Mouse (Mus musculus) adrenal gland, adult (tissue): ENCODE results near the gene Napepld.
"Not testable (repeated sequence)": the region's sequence is repeated elsewhere in the genome, so short reads cannot be mapped to it uniquely, and the experiment has no call there.

Experiments
- DNase-seq, 2 experiments: peaks; one replicate each; pipeline ENCODE4 v3.0.0; 2022 to 2023; ENCODE audit warnings: low spot score in 1 of 2; ENCODE audit not compliant: inconsistent age in 2 of 2

The Napepld gene

DNA sequence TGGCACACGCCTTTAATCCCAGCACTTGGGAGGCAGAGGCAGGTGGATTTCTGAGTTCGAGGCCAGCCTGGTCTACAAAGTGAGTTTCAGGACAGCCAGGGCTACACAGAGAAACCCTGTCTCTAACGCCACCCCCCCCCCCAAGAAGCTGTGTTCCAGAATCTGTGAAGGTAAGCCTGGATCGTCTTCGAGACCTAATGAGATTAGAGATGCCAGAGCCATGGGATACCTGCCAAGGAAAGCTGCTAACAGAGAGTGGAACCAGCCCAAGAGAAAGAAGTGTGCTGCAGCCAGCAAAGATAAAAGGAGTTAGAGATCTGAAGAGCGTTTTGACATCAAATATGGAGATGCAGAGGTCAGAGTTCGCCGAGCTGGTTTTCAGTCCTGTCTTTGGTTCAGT, 6.8 kb upstream of the Napepld start:
- DNase-seq, result not testable (repeated sequence)

DNA sequence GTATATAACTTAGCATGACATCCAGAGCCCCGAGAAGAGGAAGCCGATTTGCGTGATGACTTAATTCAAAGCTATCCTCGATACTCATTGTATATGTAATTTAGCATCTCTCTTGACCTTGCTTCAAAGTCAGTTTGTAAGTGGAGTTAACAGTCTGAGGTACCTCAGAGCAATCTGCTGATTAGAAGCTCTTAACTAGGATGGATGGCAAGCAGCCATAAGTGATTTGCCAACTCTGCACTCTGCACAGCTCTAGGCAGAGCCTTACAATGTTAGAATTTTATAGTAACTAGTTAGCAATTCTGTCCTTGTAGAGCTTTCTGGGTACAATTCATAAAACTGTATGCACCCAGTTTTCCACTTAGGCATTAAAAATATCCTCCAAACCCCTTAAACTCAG, 5.3 kb upstream of the Napepld start:
- DNase-seq, result no peak

DNA sequence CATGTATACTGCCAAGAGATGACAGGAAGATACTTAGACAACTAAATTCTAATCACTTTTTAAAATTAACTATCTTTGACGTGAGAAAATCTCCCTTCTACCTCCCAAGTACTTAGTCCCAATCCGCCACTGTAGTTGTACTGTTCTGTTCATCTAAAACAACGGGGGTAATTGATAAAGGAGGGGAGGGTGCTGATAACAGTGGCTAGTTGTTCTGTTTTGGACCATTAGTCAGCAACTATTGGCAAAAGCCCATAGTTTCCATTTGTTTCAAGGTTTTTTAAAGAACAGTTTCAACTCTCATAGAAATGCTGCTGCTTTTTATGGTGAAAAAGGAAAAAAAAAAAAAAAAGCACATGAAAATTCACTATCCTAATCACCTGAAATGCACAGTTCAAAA, 2.5 kb upstream of the Napepld start:
- DNase-seq, result peak in 1 of 2 experiments; percentile 76

DNA sequence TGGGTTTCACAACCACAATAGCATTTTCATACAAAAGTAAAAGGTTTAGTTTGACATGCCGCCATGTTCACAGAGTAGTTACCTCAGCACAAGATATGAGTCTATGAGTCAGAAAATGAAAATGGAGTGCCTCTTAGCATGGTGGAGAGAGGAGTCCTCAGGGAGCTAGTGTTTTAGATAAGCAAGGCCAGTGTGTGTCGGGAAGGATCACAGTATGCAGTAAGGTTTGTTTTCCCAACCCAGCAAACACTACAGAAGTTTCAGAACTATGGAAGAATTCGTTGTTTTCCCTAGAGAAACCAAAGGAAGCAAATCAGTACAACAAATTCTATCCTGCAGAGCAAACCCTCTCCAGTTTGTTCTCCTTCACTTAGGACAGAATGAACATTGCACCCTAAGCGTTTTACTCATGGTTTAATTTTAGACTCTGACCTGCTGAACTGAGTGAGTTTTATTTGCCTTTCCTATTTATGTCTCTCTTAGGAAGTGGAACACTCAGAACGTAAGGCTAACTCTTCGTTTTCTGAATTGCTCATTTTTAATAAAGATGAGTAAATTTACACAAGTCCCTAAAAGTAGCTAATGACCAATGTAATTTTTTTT, 1.8 kb upstream of the Napepld start:
- no peak for DNase-seq

DNA sequence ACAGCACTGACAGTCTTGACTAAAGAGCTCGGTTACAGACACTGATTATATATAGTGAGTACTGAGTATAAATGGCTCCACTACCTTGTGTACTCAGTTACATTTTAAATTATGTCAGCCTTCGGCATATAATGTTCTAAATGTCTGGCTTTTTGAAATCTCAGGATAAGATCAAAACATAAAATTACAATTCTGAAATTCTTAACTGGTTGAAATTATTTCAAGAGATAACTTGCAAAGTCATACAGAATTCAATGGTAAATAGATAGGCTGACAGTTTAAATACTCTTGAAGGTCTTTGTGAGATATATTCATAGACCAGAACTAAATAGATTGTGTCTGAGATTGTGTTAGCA, 791 bp upstream of the Napepld start:
- no peak for DNase-seq

DNA sequence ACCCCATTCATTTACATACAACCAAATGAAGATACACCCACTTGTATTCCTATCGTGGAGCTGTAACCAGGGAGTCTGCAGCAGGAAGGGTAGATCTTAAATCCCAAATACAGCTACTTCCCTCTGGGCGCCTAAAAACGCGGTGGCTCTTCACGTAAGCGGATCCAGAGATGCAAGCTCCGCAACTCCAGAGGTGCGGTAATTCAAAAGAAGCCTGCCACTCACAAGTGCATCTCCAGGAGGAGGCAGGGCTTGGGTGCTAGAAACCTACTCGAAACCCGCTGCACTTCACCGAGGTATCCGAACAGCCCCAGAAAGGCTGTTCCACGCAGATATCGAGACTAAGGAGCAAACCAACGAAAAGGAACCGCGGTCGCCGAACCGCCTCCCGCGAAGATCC, 262 bp downstream of the Napepld start:
- DNase-seq, result no peak

DNA sequence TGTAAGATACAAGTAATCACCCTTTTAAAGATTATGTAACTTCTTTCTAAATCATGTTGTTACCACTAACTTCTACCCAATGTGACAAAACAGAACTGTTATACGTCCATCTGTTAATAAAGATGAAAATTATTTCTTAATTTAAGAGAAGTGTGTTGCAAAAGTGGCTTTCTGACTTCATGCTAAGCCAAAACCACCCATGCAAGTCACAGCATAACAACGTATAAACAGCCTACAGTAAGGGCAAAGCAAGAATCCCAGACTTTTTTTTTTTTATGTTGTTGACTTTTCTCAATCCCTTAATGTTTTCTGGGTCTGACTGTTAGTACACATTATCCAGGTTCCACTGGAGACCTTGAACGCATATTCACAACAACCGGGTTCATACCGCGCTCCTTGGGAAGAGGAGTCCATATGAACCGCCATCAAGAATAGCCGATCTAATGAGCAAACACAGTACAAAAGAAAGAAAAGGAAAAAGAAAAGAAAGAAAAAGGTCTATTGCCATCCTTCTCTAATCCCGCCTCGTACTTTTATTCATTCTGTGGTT, 849 bp downstream of the Napepld start:
- DNase-seq, result peak in 1 of 2 experiments; percentile 68

DNA sequence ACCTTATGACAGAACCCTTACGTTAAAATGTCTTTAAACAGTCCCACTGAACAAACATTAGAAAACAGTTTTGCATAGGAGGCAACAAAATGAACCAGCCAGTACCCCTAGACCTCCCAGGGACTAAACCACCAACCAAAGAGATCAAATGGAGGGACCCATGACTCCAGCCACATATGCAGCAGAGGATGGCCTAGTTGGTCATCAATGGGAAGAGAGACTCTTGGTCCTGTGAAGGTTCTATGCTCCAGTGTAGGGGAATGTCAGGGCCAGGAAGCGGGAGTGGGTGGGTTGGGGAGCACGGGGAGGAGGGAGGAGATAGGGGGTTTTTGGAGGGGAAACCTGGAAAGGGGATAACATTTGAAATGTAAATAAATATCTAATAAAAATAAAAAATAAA, 1.6 kb downstream of the Napepld start:
- peak in 1 of 2 experiments; percentile 60 for DNase-seq

DNA sequence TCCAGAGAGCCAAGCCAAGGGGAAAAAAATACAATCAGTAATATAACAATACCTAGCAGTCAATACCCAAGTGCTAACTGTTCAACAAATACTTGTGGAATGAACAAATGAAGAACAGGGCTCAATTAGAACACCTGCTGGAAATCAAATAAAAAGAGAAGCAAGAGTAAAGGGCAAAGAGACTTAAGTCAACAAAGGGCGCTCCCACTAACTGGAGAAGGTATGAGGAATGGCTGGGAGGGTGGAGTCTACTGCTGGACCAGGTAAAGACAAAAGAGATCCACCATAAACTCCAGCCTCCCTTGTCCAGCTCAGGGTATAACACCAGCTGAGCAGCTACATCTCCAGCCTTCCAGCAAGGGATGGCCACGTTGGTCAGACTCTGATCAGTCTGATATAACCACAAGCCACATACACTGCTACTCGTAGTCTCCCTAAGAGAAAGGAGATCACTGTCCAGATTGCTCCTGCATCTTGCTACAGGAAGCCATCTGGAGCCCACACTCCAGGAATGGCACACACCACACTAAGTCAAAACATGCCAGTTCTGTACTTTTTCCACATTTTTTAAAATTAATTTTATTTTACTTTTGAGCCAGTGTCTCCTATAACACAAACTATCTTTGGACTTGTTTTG, 6.2 kb downstream of the Napepld start:
- DNase-seq, result no peak

DNA sequence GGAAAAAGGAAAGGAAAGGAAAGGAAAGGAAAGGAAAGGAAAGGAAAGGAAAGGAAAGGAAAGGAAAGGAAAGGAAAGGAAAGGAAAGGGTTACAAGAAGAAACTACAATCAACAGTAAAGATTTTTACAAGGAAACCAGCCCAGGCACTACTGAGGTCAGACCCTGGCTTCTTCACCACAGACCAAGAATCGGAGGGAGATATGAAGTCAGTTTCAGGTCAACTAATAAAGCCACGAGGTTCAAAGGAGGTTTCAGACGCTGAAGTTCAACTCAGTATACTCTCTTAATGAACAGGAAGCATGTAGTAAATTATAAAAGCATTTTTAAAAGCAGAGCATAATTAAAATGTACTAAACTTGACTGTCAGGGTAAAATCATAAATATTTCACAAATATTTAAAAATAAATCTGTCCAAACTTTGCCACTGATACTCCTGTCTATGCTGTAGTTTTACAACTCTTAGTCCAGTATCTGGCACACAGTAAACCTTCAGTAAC, 7.8 kb downstream of the Napepld start:
- DNase-seq, result no peak

DNA sequence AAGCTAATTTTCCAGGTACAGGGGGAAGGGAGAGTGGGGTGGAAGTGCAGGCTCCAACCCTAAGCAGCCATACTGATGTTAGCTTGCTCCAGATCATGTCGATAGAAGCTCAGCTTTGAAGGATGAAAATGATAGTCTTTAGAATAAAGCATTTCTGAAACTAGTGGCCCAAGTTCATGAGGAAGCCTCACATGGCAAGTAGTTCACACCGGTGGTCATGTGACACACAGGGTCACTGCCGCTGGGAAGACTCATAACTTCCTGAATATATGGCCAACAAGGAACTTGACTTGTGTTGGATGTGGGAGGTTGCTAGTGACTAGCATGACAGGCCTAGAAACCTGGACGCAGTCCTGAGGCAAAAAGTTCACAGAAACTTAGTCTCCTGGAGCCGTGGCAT, 9.0 kb downstream of the Napepld start:
- DNase-seq, result no peak

DNA sequence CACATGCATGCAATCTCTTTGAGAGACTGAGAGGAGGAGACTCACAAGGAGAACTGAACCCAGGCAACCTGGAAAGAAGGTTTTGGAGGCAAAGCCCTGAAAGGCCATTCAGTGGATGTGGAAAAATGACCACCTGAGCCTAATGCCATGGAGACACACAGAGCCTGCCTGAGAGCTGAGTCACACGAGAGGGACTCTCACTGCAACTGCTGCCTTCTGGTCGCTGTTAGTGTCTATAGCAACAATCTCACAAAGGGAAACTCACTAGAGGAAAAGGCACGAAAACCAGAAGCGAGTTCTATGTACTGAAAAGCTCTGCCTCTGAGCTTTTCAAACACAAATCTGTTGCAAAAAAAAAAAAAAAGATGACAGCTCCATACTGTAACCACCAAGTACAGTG, 14.2 kb downstream of the Napepld start:
- peak in 1 of 2 experiments; percentile 61 for DNase-seq

DNA sequence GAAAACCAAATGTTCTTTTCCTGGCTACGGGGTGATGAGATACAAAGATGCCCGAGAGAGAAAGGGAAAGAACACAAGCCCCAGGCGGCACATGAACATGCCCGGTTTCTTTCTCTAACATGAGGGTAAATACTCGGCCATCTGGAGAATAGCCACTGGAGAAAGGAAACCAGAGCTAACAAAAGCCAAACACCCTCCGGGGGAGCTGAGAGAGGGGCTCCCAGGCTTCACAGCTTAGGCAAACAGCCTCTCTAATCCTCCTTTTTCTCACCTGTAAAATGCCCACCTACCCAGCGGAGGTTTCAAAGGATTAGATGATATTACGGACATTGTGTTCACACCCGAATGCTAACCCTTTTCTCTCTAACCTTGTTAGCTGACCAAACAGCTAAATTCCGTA, 16.2 kb downstream of the Napepld start:
- no peak for DNase-seq

DNA sequence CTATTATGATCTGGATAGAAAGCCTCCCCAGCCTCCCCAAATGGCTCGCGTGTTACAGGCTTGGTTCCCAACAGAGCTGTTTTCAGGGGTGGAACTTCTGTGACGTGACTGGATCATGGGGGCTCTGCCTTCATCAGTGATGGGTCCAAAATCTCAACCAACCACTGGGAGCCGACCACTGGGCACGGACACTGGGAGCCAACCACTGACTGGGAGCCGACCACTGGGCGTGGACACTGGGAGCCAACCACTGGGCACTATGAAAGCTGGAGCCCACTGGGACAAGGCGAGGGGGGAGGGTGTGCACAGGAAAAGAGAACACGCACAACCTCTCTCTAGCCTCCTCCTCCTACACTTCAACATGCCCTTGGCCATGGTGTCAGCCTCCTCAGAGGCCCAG, 17.4 kb downstream of the Napepld start:
- DNase-seq, result no peak

DNA sequence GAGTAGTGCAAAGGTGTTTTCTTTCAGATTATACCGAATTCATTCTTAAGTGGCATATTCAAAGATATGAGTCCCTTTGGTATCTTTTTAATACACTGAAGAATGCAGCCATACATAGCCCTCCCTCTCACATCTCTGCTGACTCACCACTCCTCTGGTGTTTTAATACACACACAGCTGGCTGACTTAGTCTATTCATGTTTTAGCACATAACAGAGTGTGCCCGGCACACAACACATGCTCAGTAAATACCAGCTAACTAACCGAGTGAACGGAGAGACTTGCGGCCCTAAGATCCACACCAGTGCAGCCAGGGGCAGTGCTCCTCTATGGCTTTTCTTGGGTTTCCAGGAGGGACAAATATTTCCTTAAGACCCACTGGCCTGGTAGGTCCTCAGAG, 20.3 kb downstream of the Napepld start:
- DNase-seq, result no peak

DNA sequence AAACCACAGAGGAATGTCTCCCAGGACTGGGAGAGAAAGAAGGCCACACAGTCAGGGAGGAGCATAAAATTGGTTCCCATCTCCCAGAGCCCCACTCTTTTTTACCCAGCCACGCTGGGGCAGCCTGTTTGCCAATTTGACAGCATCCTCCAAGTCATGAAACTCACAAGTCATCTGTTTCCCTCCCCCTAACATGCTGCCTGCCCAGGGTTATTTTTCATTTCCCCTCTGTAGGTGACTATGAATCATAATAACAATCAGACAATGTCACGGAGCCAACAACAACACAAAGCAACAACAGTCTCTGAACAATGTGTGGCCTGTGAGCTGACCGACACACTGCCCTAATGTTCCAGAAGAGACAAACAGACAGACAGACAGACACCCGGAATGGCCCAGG, 21.2 kb downstream of the Napepld start:
- DNase-seq, result no peak

DNA sequence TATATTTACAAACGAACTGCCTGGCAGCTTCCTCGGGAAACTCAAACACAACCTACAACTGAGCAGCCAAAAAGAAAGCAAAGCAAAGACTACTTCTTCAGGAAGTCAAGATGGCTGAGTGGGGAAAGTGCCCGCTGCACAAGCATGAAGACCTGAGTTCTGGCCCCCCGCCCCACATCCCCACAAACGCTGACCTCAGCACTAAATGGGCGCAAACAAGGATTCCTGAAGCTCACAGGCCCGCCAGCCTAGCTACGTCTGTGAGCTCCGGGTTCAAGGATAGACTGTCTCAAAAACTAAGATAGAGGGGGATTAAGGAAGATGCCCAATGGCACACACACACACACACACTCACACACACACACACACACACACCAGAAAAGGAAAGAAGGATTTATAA, 22.8 kb downstream of the Napepld start:
- no peak for DNase-seq

DNA sequence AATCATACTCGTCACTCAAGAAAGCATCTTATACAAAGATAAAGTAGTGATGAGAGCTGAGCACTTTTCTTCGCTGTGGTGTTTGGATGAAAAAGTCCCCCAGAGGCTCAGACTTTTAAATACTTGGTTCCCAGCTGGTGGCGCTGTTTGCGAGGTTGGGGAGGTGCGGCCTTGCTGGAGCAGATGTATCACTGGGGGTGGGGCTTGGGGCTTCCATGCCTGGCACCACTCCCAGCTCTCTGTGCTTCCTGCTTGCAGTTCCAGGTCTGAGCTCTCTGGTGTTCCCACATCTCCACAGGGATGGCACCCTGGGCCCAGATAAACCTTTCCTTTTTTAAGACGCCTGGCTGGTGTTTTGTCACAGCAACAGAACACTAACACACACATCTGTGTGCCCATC, 23.3 kb downstream of the Napepld start:
- DNase-seq, result peak in 1 of 2 experiments; percentile 64

DNA sequence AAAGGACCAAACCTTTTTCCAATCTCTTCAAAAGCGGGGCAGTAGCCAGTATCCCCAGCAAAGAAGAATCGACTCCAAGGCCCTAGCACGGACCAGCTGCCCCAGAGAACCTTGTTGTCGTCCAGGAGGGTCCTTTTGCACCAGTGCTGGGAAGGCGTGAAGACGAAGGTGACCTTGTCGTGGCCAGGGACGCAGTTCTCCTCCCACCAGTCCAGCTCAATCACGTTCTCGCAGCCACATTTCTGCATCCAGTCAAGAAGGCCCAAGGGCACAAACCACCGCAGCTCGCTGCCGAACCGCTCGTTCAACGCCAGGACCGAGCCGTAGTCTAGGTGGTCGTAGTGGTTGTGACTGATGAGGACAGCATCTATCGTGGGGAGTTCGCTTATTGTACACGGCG, 25.7 kb downstream of the Napepld start:
- no peak for DNase-seq

DNA sequence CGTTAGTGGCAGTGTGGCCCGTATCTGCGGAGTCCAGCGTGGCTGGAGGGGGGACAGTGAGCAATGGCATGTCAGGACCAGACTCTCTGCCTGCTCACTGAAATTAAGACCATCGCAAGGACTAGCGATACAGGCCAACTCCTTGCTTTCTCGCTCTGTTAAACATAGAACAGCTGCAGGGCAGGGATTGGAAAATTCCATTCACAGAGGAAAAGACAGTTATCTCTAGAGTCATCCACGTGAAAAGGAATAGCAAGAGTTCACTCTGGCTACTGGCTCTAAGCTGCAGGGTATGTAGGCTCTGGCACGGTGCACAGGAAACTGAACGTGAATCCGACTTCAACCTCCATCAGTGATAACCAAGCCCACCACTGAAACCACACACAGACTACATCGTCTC, 26.2 kb downstream of the Napepld start:
- DNase-seq, result no peak

DNA sequence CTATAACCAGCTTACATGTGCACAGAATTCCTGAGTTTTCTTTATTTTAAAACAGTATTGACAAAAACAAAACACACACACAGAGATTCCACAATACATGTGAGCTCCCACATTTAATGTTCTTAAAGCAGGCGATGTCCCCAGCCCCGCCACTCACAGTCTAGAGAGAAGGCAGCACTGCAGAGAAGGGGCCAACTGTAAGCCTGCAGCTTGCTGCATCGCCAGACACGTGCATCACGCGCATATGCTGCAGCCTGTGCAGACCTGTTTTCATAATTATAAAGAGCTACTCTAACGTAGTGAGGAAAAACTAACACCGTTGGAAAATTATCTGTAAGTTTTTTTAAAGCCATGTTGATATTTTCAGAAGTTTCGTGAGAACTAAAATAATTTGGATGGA, 27.5 kb downstream of the Napepld start:
- DNase-seq, result no peak

DNA sequence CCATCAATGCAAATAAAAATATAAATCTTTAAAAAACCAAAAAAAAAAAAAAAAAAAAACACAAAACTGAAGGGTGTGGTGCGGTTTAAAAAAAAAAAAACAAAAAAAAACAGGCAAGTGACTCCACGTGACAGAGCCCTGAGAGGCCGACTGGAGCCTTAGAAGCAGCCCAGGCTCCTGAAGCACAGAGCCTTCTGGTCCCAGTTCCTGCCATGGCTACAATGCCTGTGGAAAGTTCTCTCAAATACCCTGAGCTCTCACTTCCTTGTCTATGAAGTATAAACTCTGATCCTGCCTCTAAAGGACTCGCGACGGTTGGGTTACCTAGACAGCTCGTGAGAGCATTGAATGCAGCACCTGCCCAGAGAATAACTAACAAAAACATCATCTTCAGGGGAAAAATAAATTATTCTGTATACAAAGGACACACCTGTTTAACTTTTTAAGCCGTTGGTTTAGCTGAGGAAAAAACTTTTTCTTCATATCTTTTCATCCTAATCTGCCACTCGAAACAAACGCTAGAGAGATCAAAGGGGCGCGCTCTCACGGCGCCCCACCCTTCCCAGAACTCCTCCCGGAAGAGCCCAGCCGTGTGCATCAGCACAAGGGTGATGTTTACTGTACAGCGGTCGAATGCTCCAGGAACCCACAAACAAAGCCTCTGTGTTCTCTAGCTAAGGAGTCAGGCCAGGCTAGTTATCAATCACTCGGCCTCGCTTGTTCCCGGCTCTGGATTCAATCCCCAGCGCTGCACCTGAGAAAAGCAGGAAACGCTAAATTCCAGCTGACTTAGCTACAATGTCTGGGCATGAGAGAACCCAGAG, 28.2 kb downstream of the Napepld start:
- no peak for DNase-seq
